Mouse (Mus musculus) bone marrow macrophage, adult 2 months (primary cell): Measurements from ENCODE around the gene Cenpj. TPM values are rescaled to one million over a fixed set of nuclear protein-coding genes. Genes with fewer than 3 reads are reported as not detected.

Source experiments
- H3K27ac ChIP-seq: 2 replicates; pipeline ENCODE4 v1.5.1; 2012; ENCODE audit warnings: low read depth, low read length; ENCODE audit not compliant: insufficient read depth
- H3K4me1 ChIP-seq: 2 replicates; pipeline ENCODE4 v1.6.1; 2012; ENCODE audit warnings: low read length; ENCODE audit not compliant: control insufficient read depth, insufficient read depth
- H3K4me3 ChIP-seq: 2 replicates; pipeline ENCODE4 v1.5.1; 2012; ENCODE audit warnings: mild to moderate bottlenecking, low read length, moderate library complexity; ENCODE audit not compliant: insufficient read depth
- CTCF ChIP-seq: IDR thresholded peaks from 2 replicates; pipeline ENCODE4 v1.5.1; 2012; ENCODE audit warnings: low read depth, mild to moderate bottlenecking, low read length, moderate library complexity
- POLR2A ChIP-seq: IDR thresholded peaks from 2 replicates; pipeline ENCODE4 v1.6.1; 2012; ENCODE audit warnings: mild to moderate bottlenecking, low read depth, low read length, borderline replicate concordance
- polyA plus RNA-seq: library from polyadenylated mRNA; stranded (reverse); fragments of >200 nt; gene quantifications from 2 replicates; pipeline ENCODE4 v1.2.4, GENCODE M21; 2012; ENCODE audit not compliant: missing spikeins, insufficient read depth, insufficient read length

Gene Cenpj
- polyA plus RNA-seq, 1 experiment = 17.0 TPM

- TF ChIP-seq CTCF = no peak
- TF ChIP-seq POLR2A = no peak
- H3K4me1 ChIP-seq = peaks cover 9% of the 10 kb centered on the region; the same call in 1 of the 2 replicates
- H3K27ac ChIP-seq = no peak overlapping the region
- H3K4me3 ChIP-seq = no peak overlapping the region
These were observed 5.9 kb upstream of the Cenpj start for GRCm38 (mm10) chr14:56581117-56581516.

GRCm38 (mm10) chr14:56579011-56579410 is 3.8 kb upstream of the Cenpj start:
- Histone ChIP-seq H3K4me3 (no peak overlapping the region), H3K27ac (no peak overlapping the region), H3K4me1 (peaks cover 12% of the 10 kb centered on the region)
- TF ChIP-seq CTCF (no peak), POLR2A (no peak)

GRCm38 (mm10) chr14:56575969-56576901 is 1.0 kb upstream of the Cenpj start:
- Histone ChIP-seq H3K4me1 (peaks cover 14% of the 10 kb centered on the region), H3K27ac (no peak overlapping the region)

GRCm38 (mm10) chr14:56572546-56572945 is 2.7 kb downstream of the Cenpj start:
- Histone ChIP-seq H3K4me3 (no peak overlapping the region), H3K4me1 (peaks cover 25% of the 10 kb centered on the region), H3K27ac (no peak overlapping the region)
- TF ChIP-seq CTCF = no peak
- no peak for TF ChIP-seq POLR2A

More at GRCm38 (mm10) chr14:56575969-56576901, 1.0 kb upstream of the Cenpj start:
- H3K4me3 ChIP-seq = peak overlapping the region; percentile 81
- TF ChIP-seq CTCF (no peak), POLR2A (no peak)

- Histone ChIP-seq H3K4me3 (peak overlapping the region; percentile 67), H3K27ac (0 out of 2 replicates have a peak overlapping the region, but pooled peaks have one; percentile 2), H3K4me1 (peaks cover 28% of the 10 kb centered on the region)
- TF ChIP-seq POLR2A = no peak
- no peak for TF ChIP-seq CTCF
These were observed 3.7 kb downstream of the Cenpj start for GRCm38 (mm10) chr14:56571310-56572093.

- TF ChIP-seq CTCF (no peak), POLR2A (no peak)
- H3K4me1 ChIP-seq = peaks cover 22% of the 10 kb centered on the region
These were observed 6.2 kb downstream of the Cenpj start for GRCm38 (mm10) chr14:56569041-56569440.

GRCm38 (mm10) chr14:56567476-56567875 is 7.7 kb downstream of the Cenpj start:
- peaks cover 20% of the 10 kb centered on the region for H3K4me1 ChIP-seq
- no peak for TF ChIP-seq POLR2A
- no peak for TF ChIP-seq CTCF
- H3K4me3 ChIP-seq = no peak overlapping the region
- no peak overlapping the region for H3K27ac ChIP-seq

More at GRCm38 (mm10) chr14:56569041-56569440, 6.2 kb downstream of the Cenpj start:
- Histone ChIP-seq H3K27ac (no peak overlapping the region), H3K4me3 (no peak overlapping the region)

GRCm38 (mm10) chr14:56559134-56559533 is 16.1 kb downstream of the Cenpj start:
- TF ChIP-seq CTCF (no peak), POLR2A (no peak)
- no peak overlapping the region for H3K4me3 ChIP-seq
- H3K4me1 ChIP-seq = no peaks in the 10 kb centered on the region
- H3K27ac ChIP-seq = no peak overlapping the region

- TF ChIP-seq POLR2A = no peak
- TF ChIP-seq CTCF = no peak
- Histone ChIP-seq H3K4me1 (no peaks in the 10 kb centered on the region), H3K4me3 (no peak overlapping the region), H3K27ac (no peak overlapping the region)
These were observed 20.5 kb downstream of the Cenpj start for GRCm38 (mm10) chr14:56554716-56555115.
